Mouse (Mus musculus): ENCODE measurements around the gene Sh3rf3. TPM values are rescaled to one million over a fixed set of nuclear protein-coding genes. Genes with fewer than 3 reads are reported as not detected.

Gene Sh3rf3
- polyA plus RNA-seq, 1 experiment from 2014 or later = 0.65 TPM

DNA sequence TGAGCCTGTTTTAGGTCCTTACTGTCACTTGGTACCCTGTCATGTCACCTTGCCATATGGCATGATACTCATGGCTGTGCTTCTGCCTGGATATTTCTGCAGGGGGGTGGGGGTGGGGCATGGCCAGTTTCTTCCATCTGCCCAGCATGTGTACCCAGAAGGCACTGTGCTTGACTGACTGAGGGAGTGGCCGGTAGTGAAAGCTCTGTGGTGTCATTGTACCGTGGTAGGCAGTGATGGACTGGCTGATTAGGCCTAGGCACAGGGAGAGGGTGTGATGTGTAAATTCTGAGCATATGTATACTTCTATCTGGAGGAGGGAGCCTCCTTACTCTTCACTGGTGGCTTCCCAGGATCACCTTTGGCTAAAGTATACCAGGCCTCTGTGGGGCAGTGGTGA, 51.6 kb downstream of the Sh3rf3 start:
- WGBS = 72% methylated on average over 2 of the region's 2 CpGs
- no peaks in the 10 kb centered on the region for H3K9me3 ChIP-seq
- peak; percentile 27 for DNase-seq (ENCODE audit: low spot score)
- no peak overlapping the region for H3K4me3 ChIP-seq
- no peaks in the 10 kb centered on the region for H3K27me3 ChIP-seq (ENCODE audit: insufficient read depth, poor library complexity, severe bottlenecking)
- H3K36me3 ChIP-seq = no peaks in the 10 kb centered on the region
- H3K27ac ChIP-seq = no peak overlapping the region
- H3K4me1 ChIP-seq = no peaks in the 10 kb centered on the region

DNA sequence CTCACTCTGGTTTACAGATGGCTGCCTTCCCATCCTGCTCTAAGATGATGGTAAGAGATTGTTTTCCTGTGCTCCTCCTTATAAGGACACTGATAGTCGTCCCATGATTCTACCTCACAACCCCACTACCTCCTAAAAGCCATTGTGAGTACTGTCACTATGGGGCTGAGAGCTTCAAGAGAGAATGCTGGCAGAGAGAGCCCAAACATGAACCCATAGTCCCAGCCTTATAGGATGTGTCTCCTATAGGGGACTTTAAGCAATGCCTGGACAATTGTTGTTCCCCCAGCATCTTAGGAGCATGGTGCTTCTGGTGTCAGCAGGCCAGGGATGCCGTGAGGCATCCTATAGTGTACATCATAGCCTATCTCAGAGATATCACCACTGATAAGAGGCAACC, 54.4 kb downstream of the Sh3rf3 start:
- no peaks in the 10 kb centered on the region for H3K27me3 ChIP-seq (ENCODE audit: insufficient read depth, poor library complexity, severe bottlenecking)
- H3K36me3 ChIP-seq = no peaks in the 10 kb centered on the region
- 74% methylated on average over 2 of the region's 2 CpGs for WGBS
- no peaks in the 10 kb centered on the region for H3K9me3 ChIP-seq
- H3K4me3 ChIP-seq = no peak overlapping the region
- no peak overlapping the region for H3K27ac ChIP-seq
- peaks cover 3% of the 10 kb centered on the region; the same call in 1 of the 2 replicates for H3K4me1 ChIP-seq
- DNase-seq (ENCODE audit: low spot score) = peak; percentile 58

DNA sequence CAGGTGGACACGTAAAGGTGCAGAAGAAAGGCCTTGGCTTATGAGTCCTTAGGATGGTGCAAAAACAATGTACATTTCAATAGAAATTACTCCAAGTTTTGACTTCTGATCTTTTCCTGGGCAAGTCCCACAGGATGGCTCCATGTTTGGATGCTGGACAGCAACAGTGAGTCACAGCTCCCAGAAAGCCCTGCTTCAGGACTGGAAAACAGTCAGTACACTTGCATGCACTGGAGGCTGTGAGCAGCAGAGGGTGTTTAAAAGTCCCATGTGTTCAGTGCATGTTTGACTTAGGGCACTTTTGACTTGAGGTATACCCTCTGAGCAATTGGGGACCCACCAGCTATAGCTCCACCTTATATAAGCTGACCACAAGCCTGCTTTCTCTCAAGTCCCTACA, 56.7 kb downstream of the Sh3rf3 start:
- H3K36me3 ChIP-seq = no peaks in the 10 kb centered on the region
- 87% methylated on average over 1 of the region's 1 CpGs for WGBS
- H3K27ac ChIP-seq = no peak overlapping the region
- no peaks in the 10 kb centered on the region for H3K9me3 ChIP-seq
- no peak overlapping the region for H3K4me3 ChIP-seq
- H3K27me3 ChIP-seq (ENCODE audit: insufficient read depth, poor library complexity, severe bottlenecking) = no peaks in the 10 kb centered on the region
- peak; percentile 55 for DNase-seq (ENCODE audit: low spot score)
- H3K4me1 ChIP-seq = peaks cover 3% of the 10 kb centered on the region; the same call in 1 of the 2 replicates

GRCm38 (mm10) chr10:58871149-58871820, 58.1 kb downstream of the Sh3rf3 start:
- Histone ChIP-seq H3K36me3 (no peaks in the 10 kb centered on the region), H3K27me3 (ENCODE audit: insufficient read depth, poor library complexity, severe bottlenecking) (no peaks in the 10 kb centered on the region), H3K4me1 (peaks cover 3% of the 10 kb centered on the region; the same call in 1 of the 2 replicates), H3K4me3 (no peak overlapping the region), H3K27ac (no peak overlapping the region), H3K9me3 (no peaks in the 10 kb centered on the region)
- 73% methylated on average over 10 of the region's 10 CpGs for WGBS
- DNase-seq (ENCODE audit: low spot score) = no peak

DNA sequence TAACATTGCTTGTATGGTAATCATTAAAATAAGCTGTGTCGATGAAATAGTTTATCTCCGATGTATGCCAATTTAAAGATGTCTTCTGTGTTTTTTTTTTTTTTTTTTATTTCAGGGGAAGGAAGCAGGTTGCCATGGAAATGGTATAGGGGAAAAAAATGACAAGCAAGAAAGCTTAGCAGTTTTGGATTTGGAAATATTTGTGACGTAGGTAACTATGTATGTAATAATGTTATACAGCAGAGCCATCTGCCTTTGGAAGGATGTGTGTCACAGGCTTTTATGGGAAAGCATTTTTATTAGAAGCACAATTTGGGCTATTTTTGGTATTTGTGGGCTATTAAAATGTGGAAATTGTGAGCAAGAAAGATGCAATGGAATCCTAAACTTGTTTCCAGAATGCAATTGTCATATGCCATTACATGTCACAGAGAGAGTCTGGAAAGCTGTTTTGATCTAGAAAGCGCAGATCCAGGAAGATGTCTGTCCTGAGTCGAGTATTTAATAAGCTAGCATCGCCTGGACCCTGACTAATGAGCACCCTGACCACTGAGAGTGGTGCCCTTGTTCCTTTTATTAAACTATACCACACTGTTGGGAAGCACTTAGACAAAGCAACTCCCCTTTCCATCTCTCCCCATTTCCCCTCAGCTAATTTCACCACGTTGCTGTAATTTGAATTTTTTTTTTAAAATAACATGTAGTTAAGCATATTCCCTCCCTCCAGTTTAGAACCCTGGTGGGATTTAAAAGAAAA, 58.8 kb downstream of the Sh3rf3 start:
- peaks cover 3% of the 10 kb centered on the region; the same call in 1 of the 2 replicates for H3K4me1 ChIP-seq

DNA sequence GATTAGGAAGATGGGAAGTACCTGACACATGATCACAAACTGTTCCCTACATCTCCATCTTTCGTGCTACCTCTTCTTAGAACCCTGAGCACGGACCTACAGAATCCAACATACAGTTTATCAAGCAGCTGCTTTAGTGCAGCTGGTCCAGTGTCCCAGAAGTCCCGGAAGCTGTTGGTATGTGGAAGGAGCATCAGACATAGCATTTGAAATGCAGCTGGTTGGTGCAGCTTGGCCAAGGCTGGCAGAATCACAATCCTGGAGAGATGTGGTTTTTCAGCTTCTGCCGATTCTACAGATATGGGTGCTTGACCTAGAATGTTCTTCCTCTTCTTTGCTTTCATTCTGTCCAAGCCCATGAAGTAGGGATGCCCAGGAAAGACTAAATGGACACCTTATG, 64.7 kb downstream of the Sh3rf3 start:
- H3K4me1 ChIP-seq = no peaks in the 10 kb centered on the region
- 86% methylated on average over 4 of the region's 4 CpGs for WGBS
- peak; percentile 14 for DNase-seq (ENCODE audit: low spot score)
- no peak overlapping the region for H3K27ac ChIP-seq
- no peak overlapping the region for H3K4me3 ChIP-seq
- no peaks in the 10 kb centered on the region for H3K27me3 ChIP-seq (ENCODE audit: insufficient read depth, poor library complexity, severe bottlenecking)
- no peaks in the 10 kb centered on the region for H3K9me3 ChIP-seq
- no peaks in the 10 kb centered on the region for H3K36me3 ChIP-seq

More for the DNA sequence above, 58.8 kb downstream of the Sh3rf3 start:
- Histone ChIP-seq H3K36me3 (no peaks in the 10 kb centered on the region), H3K4me3 (no peak overlapping the region), H3K9me3 (no peaks in the 10 kb centered on the region), H3K27me3 (ENCODE audit: insufficient read depth, poor library complexity, severe bottlenecking) (no peaks in the 10 kb centered on the region), H3K27ac (no peak overlapping the region)
- WGBS = 80% methylated on average over 7 of the region's 7 CpGs
- peak; percentile 1 for DNase-seq (ENCODE audit: low spot score)

- Histone ChIP-seq H3K4me3 (no peak overlapping the region), H3K9me3 (no peaks in the 10 kb centered on the region), H3K36me3 (no peaks in the 10 kb centered on the region), H3K27me3 (ENCODE audit: insufficient read depth, poor library complexity, severe bottlenecking) (no peaks in the 10 kb centered on the region), H3K27ac (no peak overlapping the region), H3K4me1 (no peaks in the 10 kb centered on the region)
- WGBS = 76% methylated on average over 4 of the region's 4 CpGs
- DNase-seq (ENCODE audit: low spot score) = peak; percentile 63
Observed at GRCm38 (mm10) chr10:58878636-58879035, 65.5 kb downstream of the Sh3rf3 start.

- Histone ChIP-seq H3K4me1 (no peaks in the 10 kb centered on the region), H3K36me3 (no peaks in the 10 kb centered on the region), H3K9me3 (no peaks in the 10 kb centered on the region), H3K27me3 (ENCODE audit: insufficient read depth, poor library complexity, severe bottlenecking) (no peaks in the 10 kb centered on the region), H3K4me3 (no peak overlapping the region), H3K27ac (no peak overlapping the region)
- no peak for DNase-seq (ENCODE audit: low spot score)
- 89% methylated on average over 2 of the region's 2 CpGs for WGBS
Observed at GRCm38 (mm10) chr10:58882741-58883140, 69.6 kb downstream of the Sh3rf3 start.

DNA sequence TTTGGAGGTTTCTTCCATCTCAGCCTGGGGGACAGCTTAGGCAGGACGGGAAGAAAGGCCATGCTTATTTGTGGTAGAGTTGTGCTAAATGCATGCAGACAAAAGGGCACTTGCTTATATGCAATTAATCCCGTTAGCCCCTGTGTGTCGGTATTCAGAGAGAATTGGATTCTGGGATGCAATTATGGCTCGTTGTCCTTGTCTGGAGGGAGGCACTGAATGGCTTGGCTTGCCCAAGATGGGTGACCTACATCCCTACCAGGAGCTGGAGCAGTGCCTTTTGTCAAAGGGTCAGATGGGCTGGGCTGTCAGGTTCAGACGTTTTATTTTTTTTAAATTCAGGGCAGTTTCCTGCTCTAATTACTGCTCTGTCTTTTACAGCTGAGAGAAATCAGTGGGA, 72.2 kb downstream of the Sh3rf3 start:
- no peak for DNase-seq (ENCODE audit: low spot score)
- Histone ChIP-seq H3K27ac (no peak overlapping the region), H3K27me3 (ENCODE audit: insufficient read depth, poor library complexity, severe bottlenecking) (peaks cover 4% of the 10 kb centered on the region; the same call in 1 of the 2 replicates), H3K4me1 (no peaks in the 10 kb centered on the region), H3K9me3 (no peaks in the 10 kb centered on the region), H3K36me3 (no peaks in the 10 kb centered on the region), H3K4me3 (no peak overlapping the region)
- 50% methylated on average over 5 of the region's 5 CpGs for WGBS

- no peaks in the 10 kb centered on the region for H3K36me3 ChIP-seq
- no peak for DNase-seq (ENCODE audit: low spot score)
- no peak overlapping the region for H3K4me3 ChIP-seq
- H3K27ac ChIP-seq = no peak overlapping the region
- peaks cover 4% of the 10 kb centered on the region; the same call in 1 of the 2 replicates for H3K27me3 ChIP-seq (ENCODE audit: insufficient read depth, poor library complexity, severe bottlenecking)
- H3K9me3 ChIP-seq = no peaks in the 10 kb centered on the region
- WGBS = 83% methylated on average over 2 of the region's 2 CpGs
- no peaks in the 10 kb centered on the region for H3K4me1 ChIP-seq
Observed at GRCm38 (mm10) chr10:58885816-58886215, 72.7 kb downstream of the Sh3rf3 start.

GRCm38 (mm10) chr10:58890671-58891439, 77.7 kb downstream of the Sh3rf3 start:
- H3K27me3 ChIP-seq (ENCODE audit: insufficient read depth, poor library complexity, severe bottlenecking) = peaks cover 7% of the 10 kb centered on the region; the same call in 1 of the 2 replicates

DNA sequence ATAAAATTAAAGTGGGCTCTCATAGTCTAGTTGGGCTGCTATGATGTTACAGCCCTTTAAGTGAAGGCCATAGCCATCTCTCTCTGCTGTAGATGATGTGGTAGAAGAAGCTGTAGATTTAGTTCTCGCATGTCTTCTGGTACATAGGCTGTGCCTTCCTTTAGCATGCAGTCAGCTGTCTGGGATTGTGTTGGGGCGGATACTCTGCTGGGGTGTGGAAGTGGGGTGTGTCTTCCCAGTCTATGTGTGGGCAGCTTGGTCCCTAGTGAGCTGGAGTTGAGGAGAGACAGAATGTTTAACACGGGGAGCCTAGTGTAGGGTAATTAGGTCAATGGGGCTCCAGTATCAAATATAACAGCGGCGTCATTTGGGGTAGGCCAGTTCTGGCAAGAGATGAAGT, 82.3 kb downstream of the Sh3rf3 start:
- Histone ChIP-seq H3K27me3 (ENCODE audit: insufficient read depth, poor library complexity, severe bottlenecking) (0 out of 2 replicates have a peak, but pooled peaks cover 8% of the 10 kb centered on the region), H3K36me3 (no peaks in the 10 kb centered on the region), H3K4me3 (no peak overlapping the region), H3K27ac (no peak overlapping the region), H3K9me3 (no peaks in the 10 kb centered on the region), H3K4me1 (no peaks in the 10 kb centered on the region)
- WGBS = 81% methylated on average over 5 of the region's 5 CpGs
- DNase-seq (ENCODE audit: low spot score) = no peak

More at GRCm38 (mm10) chr10:58890671-58891439, 77.7 kb downstream of the Sh3rf3 start:
- H3K27ac ChIP-seq = no peak overlapping the region
- DNase-seq (ENCODE audit: low spot score) = no peak
- no peaks in the 10 kb centered on the region for H3K9me3 ChIP-seq
- no peak overlapping the region for H3K4me3 ChIP-seq
- no peaks in the 10 kb centered on the region for H3K36me3 ChIP-seq
- no peaks in the 10 kb centered on the region for H3K4me1 ChIP-seq
- 57% methylated on average over 16 of the region's 16 CpGs for WGBS

Data from heart, embryonic 10.5 days (tissue).